ENCODE assay signal across 8 mouse cellular contexts in genomic region chr19:46041299-46041932, GRCm38 (mm10). TPM values are rescaled to one million over a fixed set of nuclear protein-coding genes. Genes with fewer than 3 reads are reported as not detected.
A peak's percentile ranks its signal among the peaks of the same experiment; 100 is the strongest.
DNase-seq lines count a peak whose midpoint lies in the region; ATAC-seq and TF ChIP-seq lines count a peak whose summit lies in the region.

No protein-coding gene starts in this region.

- WGBS in kidney, embryonic 16.5 days, result 8% methylated on average over 7 of the region's 7 CpGs
- 12% methylated on average over 7 of the region's 7 CpGs for WGBS in hindbrain, embryonic 13.5 days
- 7% methylated on average over 7 of the region's 7 CpGs for WGBS in midbrain, embryonic 16.5 days

- H3K4me1 ChIP-seq in kidney, embryonic 16.5 days (ENCODE audit: insufficient read depth, low read length), result peaks cover 79% of the 10 kb centered on the region
- peaks cover 42% of the 10 kb centered on the region for H3K4me1 ChIP-seq in bone marrow macrophage, adult 2 months (ENCODE audit: control insufficient read depth, insufficient read depth, low read length)
- peaks cover 80% of the 10 kb centered on the region for H3K4me1 ChIP-seq in hindbrain, embryonic 13.5 days (replicated peaks)
- H3K4me1 ChIP-seq in midbrain, embryonic 16.5 days (ENCODE audit: control insufficient read depth, insufficient read depth, low read length), result peaks cover 75% of the 10 kb centered on the region

- no peak for TF ChIP-seq POLR2A in bone marrow macrophage, adult 2 months (IDR thresholded peaks at IDR 0.05; ENCODE audit: borderline replicate concordance, low read depth, low read length)

- peak overlapping the region; percentile 93 for H3K4me2 ChIP-seq in kidney, embryonic 16.5 days (replicated peaks; ENCODE audit: low read depth, low read length)
- peak overlapping the region; percentile 98 for H3K4me2 ChIP-seq in hindbrain, embryonic 13.5 days
- peak overlapping the region; percentile 97 for H3K4me2 ChIP-seq in midbrain, embryonic 16.5 days (ENCODE audit: low read length)

- DNase-seq in kidney, postnatal 25 days, result no peak
- DNase-seq in T-cell, adult 2 months (ENCODE audit: low spot score), result no peak
- DNase-seq in right cerebral cortex, postnatal 25 days, result no peak
- DNase-seq in layer of hippocampus, adult 9-11 months, result no peak

- TF ChIP-seq CTCF in bone marrow macrophage, adult 2 months (IDR thresholded peaks at IDR 0.05; ENCODE audit: low read depth, low read length), result no peak

- peak overlapping the region; percentile 98 for H3K27ac ChIP-seq in kidney, embryonic 16.5 days (ENCODE audit: low read length)
- peak overlapping the region; percentile 75 for H3K27ac ChIP-seq in bone marrow macrophage, adult 2 months (ENCODE audit: insufficient read depth, low read depth, low read length)
- H3K27ac ChIP-seq in hindbrain, embryonic 13.5 days, result peak overlapping the region; percentile 99
- H3K27ac ChIP-seq in midbrain, embryonic 16.5 days (ENCODE audit: low read length), result peak overlapping the region; percentile 97

- no peaks in the 10 kb centered on the region for H3K27me3 ChIP-seq in kidney, embryonic 16.5 days (ENCODE audit: insufficient read depth, low read length)
- H3K27me3 ChIP-seq in hindbrain, embryonic 13.5 days, result no peaks in the 10 kb centered on the region
- no peaks in the 10 kb centered on the region for H3K27me3 ChIP-seq in midbrain, embryonic 16.5 days (ENCODE audit: control insufficient read depth, insufficient read depth, low read depth, low read length)

- H3K4me3 ChIP-seq in kidney, embryonic 16.5 days (ENCODE audit: low read length), result peak overlapping the region; percentile 99
- H3K4me3 ChIP-seq in bone marrow macrophage, adult 2 months (ENCODE audit: insufficient read depth, low read length), result peak overlapping the region; percentile 85
- peak overlapping the region; percentile 93 for H3K4me3 ChIP-seq in hindbrain, embryonic 13.5 days
- H3K4me3 ChIP-seq in midbrain, embryonic 16.5 days (ENCODE audit: low read depth, low read length), result peak overlapping the region; percentile 89

- H3K9ac ChIP-seq in kidney, embryonic 16.5 days (replicated peaks; ENCODE audit: low read length), result peak overlapping the region; percentile 98
- H3K9ac ChIP-seq in hindbrain, embryonic 13.5 days, result peak overlapping the region; percentile 99
- peak overlapping the region; percentile 67 for H3K9ac ChIP-seq in midbrain, embryonic 16.5 days (ENCODE audit: low read depth, low read length)

- no peaks in the 10 kb centered on the region for H3K9me3 ChIP-seq in kidney, embryonic 16.5 days (ENCODE audit: low read length)
- H3K9me3 ChIP-seq in hindbrain, embryonic 13.5 days, result no peaks in the 10 kb centered on the region
- H3K9me3 ChIP-seq in midbrain, embryonic 16.5 days (replicated peaks; ENCODE audit: control insufficient read depth, low read length, poor library complexity, severe bottlenecking), result no peaks in the 10 kb centered on the region

- ATAC-seq in kidney, embryonic 16.5 days (ENCODE audit: low FRiP score, low TSS enrichment), result no peak
- ATAC-seq in hindbrain, embryonic 13.5 days (ENCODE audit: low FRiP score), result no peak
- no peak for ATAC-seq in midbrain, embryonic 16.5 days

- H3K36me3 ChIP-seq in kidney, embryonic 16.5 days (ENCODE audit: insufficient read depth, low read length), result peaks cover 4% of the 10 kb centered on the region
- 0 out of 2 replicates have a peak, but pooled peaks cover under 1% of the 10 kb centered on the region for H3K36me3 ChIP-seq in hindbrain, embryonic 13.5 days
- no peaks in the 10 kb centered on the region for H3K36me3 ChIP-seq in midbrain, embryonic 16.5 days (ENCODE audit: control insufficient read depth, insufficient read depth, low read length)

RNA-seq across cellular contexts. Expression of gene Pprc1, which starts 3.3 kb away (rescaled TPM):
- polyA plus RNA-seq in kidney, embryonic 16.5 days (2015; fragmentation: Nextera tagmentation; extraction: Ambion mirVana), result 34.2 and 36.2 TPM in 2 replicates
- polyA plus RNA-seq in bone marrow macrophage, adult 2 months (2012; ENCODE audit: insufficient read depth, insufficient read length, missing spikeins), result 10.9 and 16.5 TPM in 2 replicates
- polyA plus RNA-seq in hindbrain, embryonic 13.5 days (2015; fragmentation: Nextera tagmentation; extraction: Ambion mirVana), result 18.7 and 22.2 TPM in 2 replicates
- polyA plus RNA-seq in midbrain, embryonic 16.5 days (2015; fragmentation: Nextera tagmentation; extraction: Ambion mirVana), result 19.9 and 20.0 TPM in 2 replicates

RNA-seq across cellular contexts. Expression of gene Ldb1, which starts 3.6 kb away (rescaled TPM):
- 57.0 and 88.2 TPM in 2 replicates for polyA plus RNA-seq in kidney, embryonic 16.5 days (2015; fragmentation: Nextera tagmentation; extraction: Ambion mirVana)
- polyA plus RNA-seq in bone marrow macrophage, adult 2 months (2012; ENCODE audit: insufficient read depth, insufficient read length, missing spikeins), result 103 and 106 TPM in 2 replicates
- polyA plus RNA-seq in hindbrain, embryonic 13.5 days (2015; fragmentation: Nextera tagmentation; extraction: Ambion mirVana), result 120 and 127 TPM in 2 replicates
- polyA plus RNA-seq in midbrain, embryonic 16.5 days (2015; fragmentation: Nextera tagmentation; extraction: Ambion mirVana), result 88.1 and 107 TPM in 2 replicates

RNA-seq across cellular contexts. Expression of gene Nolc1, which starts 34.2 kb away (rescaled TPM):
- polyA plus RNA-seq in kidney, embryonic 16.5 days (2015; fragmentation: Nextera tagmentation; extraction: Ambion mirVana), result 85.7 and 93.2 TPM in 2 replicates
- polyA plus RNA-seq in bone marrow macrophage, adult 2 months (2012; ENCODE audit: insufficient read depth, insufficient read length, missing spikeins), result 15.8 and 16.8 TPM in 2 replicates
- 73.4 and 79.5 TPM in 2 replicates for polyA plus RNA-seq in hindbrain, embryonic 13.5 days (2015; fragmentation: Nextera tagmentation; extraction: Ambion mirVana)
- polyA plus RNA-seq in midbrain, embryonic 16.5 days (2015; fragmentation: Nextera tagmentation; extraction: Ambion mirVana), result 64.4 and 65.7 TPM in 2 replicates

RNA-seq across cellular contexts. Expression of gene Hps6, which starts 38.1 kb away (rescaled TPM):
- 9.8 and 10.5 TPM in 2 replicates for polyA plus RNA-seq in kidney, embryonic 16.5 days (2015; fragmentation: Nextera tagmentation; extraction: Ambion mirVana)
- 6.7 and 6.9 TPM in 2 replicates for polyA plus RNA-seq in bone marrow macrophage, adult 2 months (2012; ENCODE audit: insufficient read depth, insufficient read length, missing spikeins)
- 3.1 and 3.8 TPM in 2 replicates for polyA plus RNA-seq in hindbrain, embryonic 13.5 days (2015; fragmentation: Nextera tagmentation; extraction: Ambion mirVana)
- polyA plus RNA-seq in midbrain, embryonic 16.5 days (2015; fragmentation: Nextera tagmentation; extraction: Ambion mirVana), result 4.0 and 5.7 TPM in 2 replicates

RNA-seq across cellular contexts. Expression of gene Armh3, which starts 43.1 kb away (rescaled TPM):
- polyA plus RNA-seq in kidney, embryonic 16.5 days (2015; fragmentation: Nextera tagmentation; extraction: Ambion mirVana), result 20.9 and 21.9 TPM in 2 replicates
- polyA plus RNA-seq in bone marrow macrophage, adult 2 months (2012; ENCODE audit: insufficient read depth, insufficient read length, missing spikeins), result 9.6 and 13.2 TPM in 2 replicates
- polyA plus RNA-seq in hindbrain, embryonic 13.5 days (2015; fragmentation: Nextera tagmentation; extraction: Ambion mirVana), result 22.8 and 23.9 TPM in 2 replicates
- polyA plus RNA-seq in midbrain, embryonic 16.5 days (2015; fragmentation: Nextera tagmentation; extraction: Ambion mirVana), result 23.4 and 25.6 TPM in 2 replicates
